Mouse (Mus musculus): ENCODE measurements around the gene Ccdc124. TPM values are rescaled to one million over a fixed set of nuclear protein-coding genes. Genes with fewer than 3 reads are reported as not detected.

Gene Ccdc124
- polyA plus RNA-seq, 1 experiment from 2014 or later = 176 TPM

GRCm38 (mm10) chr8:70893656-70894384 lies 20.1 kb upstream of the Ccdc124 start:
- H3K9me3 ChIP-seq = no peaks in the 10 kb centered on the region
- 32% methylated on average over 12 of the region's 12 CpGs for WGBS
- H3K27ac ChIP-seq (replicated peaks) = no peak overlapping the region
- no peak overlapping the region for H3K4me2 ChIP-seq
- H3K9ac ChIP-seq = no peak overlapping the region
- H3K36me3 ChIP-seq = peaks cover 27% of the 10 kb centered on the region
- peaks cover 24% of the 10 kb centered on the region for H3K4me1 ChIP-seq (replicated peaks)
- H3K27me3 ChIP-seq = peaks cover 46% of the 10 kb centered on the region
- ATAC-seq (ENCODE audit: low FRiP score, low read depth) = no peak
- H3K4me3 ChIP-seq = no peak overlapping the region

DNA sequence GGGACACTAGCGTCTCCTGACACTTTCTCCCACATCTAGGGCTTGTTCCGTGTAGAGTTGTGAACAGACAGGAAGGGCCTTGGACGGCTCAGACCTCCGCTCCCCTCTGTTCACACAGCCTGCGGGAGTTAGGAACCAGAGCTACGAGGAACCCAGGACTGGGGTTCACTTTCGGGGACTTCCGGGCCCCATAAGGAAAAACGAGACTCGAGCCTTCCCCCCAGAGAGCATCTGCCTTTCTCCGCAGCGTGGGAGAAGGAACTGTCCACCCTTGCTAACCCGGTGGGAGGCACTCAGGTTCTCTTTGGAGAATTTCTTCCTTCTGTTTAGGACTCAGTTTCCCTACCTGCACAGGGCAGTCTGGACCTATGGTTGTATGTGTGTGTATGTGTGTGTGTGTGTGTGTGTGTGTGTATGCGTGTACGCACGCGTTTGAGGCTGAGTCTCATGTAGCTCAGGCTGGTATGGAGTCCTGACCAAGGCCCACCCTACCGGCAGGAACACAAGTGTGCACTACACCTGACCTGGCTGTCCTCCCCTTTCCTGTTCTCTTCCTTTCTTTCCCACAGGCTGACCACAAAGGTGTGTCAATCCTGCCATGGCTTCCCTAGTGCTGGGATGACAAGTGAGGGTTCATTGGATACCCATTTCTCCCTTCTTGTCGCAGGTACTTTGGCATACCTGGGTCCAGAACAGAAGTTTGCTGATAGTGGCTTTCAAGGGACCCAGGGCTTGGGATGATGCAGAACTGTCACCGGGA lies 19.3 kb upstream of the Ccdc124 start:
- no peak overlapping the region for H3K9ac ChIP-seq
- WGBS = 32% methylated on average over 20 of the region's 20 CpGs
- H3K27ac ChIP-seq (replicated peaks) = no peak overlapping the region
- H3K4me3 ChIP-seq = peak overlapping the region; percentile 19
- H3K27me3 ChIP-seq = peaks cover 46% of the 10 kb centered on the region
- H3K4me2 ChIP-seq = peak overlapping the region; percentile 35; the same call in 1 of the 2 replicates
- no peak for ATAC-seq (ENCODE audit: low FRiP score, low read depth)
- peaks cover 27% of the 10 kb centered on the region for H3K36me3 ChIP-seq
- H3K4me1 ChIP-seq (replicated peaks) = peaks cover 20% of the 10 kb centered on the region
- no peaks in the 10 kb centered on the region for H3K9me3 ChIP-seq

- no peak for ATAC-seq (ENCODE audit: low FRiP score, low read depth)
- Histone ChIP-seq H3K4me1 (replicated peaks) (peaks cover 20% of the 10 kb centered on the region), H3K27ac (replicated peaks) (no peak within 1 kb of the TSS), H3K36me3 (peaks cover 27% of the 10 kb centered on the region), H3K9me3 (no peaks in the 10 kb centered on the region), H3K4me2 (peak within 1 kb of the TSS; percentile 35), H3K27me3 (peaks cover 46% of the 10 kb centered on the region), H3K9ac (no peak within 1 kb of the TSS), H3K4me3 (peak within 1 kb of the TSS; percentile 19)
- 5% methylated on average over 80 of the region's 80 CpGs for WGBS
These were observed 18.5 kb upstream of the Ccdc124 start, which contains the start of gene Slc5a5 for GRCm38 (mm10) chr8:70892022-70892895. TSS of gene Slc5a5 (minus strand) at chr8:70892757.

GRCm38 (mm10) chr8:70891356-70891755 lies 17.6 kb upstream of the Ccdc124 start:
- no peak for ATAC-seq (ENCODE audit: low FRiP score, low read depth)
- Histone ChIP-seq H3K27ac (replicated peaks) (no peak overlapping the region), H3K9ac (no peak overlapping the region), H3K27me3 (peaks cover 48% of the 10 kb centered on the region), H3K9me3 (no peaks in the 10 kb centered on the region), H3K4me1 (replicated peaks) (peaks cover 17% of the 10 kb centered on the region), H3K4me3 (no peak overlapping the region), H3K4me2 (no peak overlapping the region), H3K36me3 (peaks cover 27% of the 10 kb centered on the region)
- 12% methylated on average over 21 of the region's 21 CpGs for WGBS

DNA sequence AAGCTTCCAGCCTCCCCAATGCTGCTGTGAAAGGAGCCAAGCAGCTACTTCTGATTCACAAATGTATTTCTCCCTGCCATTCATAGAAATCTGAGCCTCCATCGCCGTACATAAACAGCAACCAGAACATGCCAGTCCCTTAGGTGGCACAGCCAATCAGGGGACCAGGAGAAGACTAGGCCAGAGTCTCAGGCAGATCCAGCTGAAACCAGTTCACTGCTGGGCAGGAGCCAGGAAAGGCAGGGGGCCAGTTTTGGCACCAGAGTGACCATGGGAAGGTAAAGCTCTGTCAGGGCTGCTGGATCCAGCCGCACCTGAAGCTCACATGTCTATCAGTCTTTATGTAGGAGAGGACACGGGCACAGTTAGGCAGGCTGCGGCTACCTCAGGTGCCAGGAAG lies 16.9 kb upstream of the Ccdc124 start:
- Histone ChIP-seq H3K9ac (no peak overlapping the region), H3K27ac (replicated peaks) (no peak overlapping the region), H3K4me2 (no peak overlapping the region), H3K4me1 (replicated peaks) (peaks cover 10% of the 10 kb centered on the region), H3K9me3 (no peaks in the 10 kb centered on the region), H3K27me3 (peaks cover 50% of the 10 kb centered on the region), H3K36me3 (peaks cover 25% of the 10 kb centered on the region), H3K4me3 (no peak overlapping the region)
- 91% methylated on average over 5 of the region's 5 CpGs for WGBS
- no peak for ATAC-seq (ENCODE audit: low FRiP score, low read depth)

GRCm38 (mm10) chr8:70887669-70888068 lies 13.9 kb upstream of the Ccdc124 start:
- Histone ChIP-seq H3K4me2 (peak overlapping the region; percentile 19), H3K9ac (no peak overlapping the region), H3K4me1 (replicated peaks) (peaks cover 8% of the 10 kb centered on the region), H3K27me3 (peaks cover 26% of the 10 kb centered on the region), H3K4me3 (peak overlapping the region; percentile 16; the same call in 1 of the 2 replicates), H3K36me3 (no peaks in the 10 kb centered on the region), H3K9me3 (no peaks in the 10 kb centered on the region), H3K27ac (replicated peaks) (no peak overlapping the region)
- no peak for ATAC-seq (ENCODE audit: low FRiP score, low read depth)
- 1% methylated on average over 16 of the region's 18 CpGs for WGBS

DNA sequence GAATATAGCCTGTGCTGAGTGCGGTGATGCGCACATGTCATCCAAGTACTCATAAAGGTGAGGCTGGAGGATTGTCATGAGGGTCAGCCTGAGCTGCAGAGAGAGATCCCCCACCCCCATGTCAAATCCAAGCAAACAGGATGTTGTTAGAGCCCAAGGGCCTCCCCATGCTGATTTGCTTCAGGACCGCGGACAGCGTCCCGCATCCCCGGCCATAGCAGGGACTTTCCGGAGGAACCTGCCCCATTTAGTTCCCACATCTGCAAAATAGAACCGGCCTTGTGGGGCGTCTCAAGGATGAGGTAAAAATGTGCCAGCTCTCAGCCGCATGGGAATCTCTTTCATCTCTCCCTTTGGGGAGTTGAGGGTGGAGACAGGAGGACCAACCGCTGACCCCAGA lies 11.9 kb upstream of the Ccdc124 start:
- WGBS = 19% methylated on average over 12 of the region's 12 CpGs
- H3K9ac ChIP-seq = no peak overlapping the region
- H3K4me3 ChIP-seq = no peak overlapping the region
- no peaks in the 10 kb centered on the region for H3K4me1 ChIP-seq (replicated peaks)
- no peak overlapping the region for H3K4me2 ChIP-seq
- H3K27ac ChIP-seq (replicated peaks) = no peak overlapping the region
- H3K9me3 ChIP-seq = no peaks in the 10 kb centered on the region
- ATAC-seq (ENCODE audit: low FRiP score, low read depth) = no peak
- H3K27me3 ChIP-seq = peaks cover 5% of the 10 kb centered on the region
- H3K36me3 ChIP-seq = no peaks in the 10 kb centered on the region

DNA sequence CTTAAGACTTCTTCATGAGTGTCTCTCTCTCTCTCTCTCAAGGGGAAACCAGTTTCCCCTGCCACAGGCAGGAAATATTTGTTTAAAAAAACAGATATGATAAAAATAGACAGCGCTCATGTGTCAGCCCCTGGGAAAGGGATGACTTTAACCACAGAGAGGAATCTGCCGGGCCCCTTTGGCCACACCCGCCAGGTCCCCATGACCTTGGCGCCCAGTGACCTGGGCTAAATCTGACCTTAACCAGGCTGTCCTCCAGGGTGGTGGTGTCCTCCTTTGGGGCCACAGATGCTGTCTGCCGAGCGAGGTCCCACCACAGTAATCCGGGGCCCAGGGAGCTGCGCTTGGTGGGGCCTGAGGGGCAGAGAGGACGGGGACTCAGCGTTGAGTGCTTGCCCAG lies 10.9 kb upstream of the Ccdc124 start:
- H3K9me3 ChIP-seq = no peaks in the 10 kb centered on the region
- no peak overlapping the region for H3K4me2 ChIP-seq
- WGBS = 89% methylated on average over 10 of the region's 10 CpGs
- H3K27ac ChIP-seq (replicated peaks) = no peak overlapping the region
- H3K27me3 ChIP-seq = 0 out of 2 replicates have a peak, but pooled peaks cover 5% of the 10 kb centered on the region
- no peaks in the 10 kb centered on the region for H3K4me1 ChIP-seq (replicated peaks)
- no peak overlapping the region for H3K4me3 ChIP-seq
- no peaks in the 10 kb centered on the region for H3K36me3 ChIP-seq
- no peak for ATAC-seq (ENCODE audit: low FRiP score, low read depth)
- H3K9ac ChIP-seq = no peak overlapping the region

- 84% methylated on average over 4 of the region's 4 CpGs for WGBS
- Histone ChIP-seq H3K27ac (replicated peaks) (no peak overlapping the region), H3K27me3 (0 out of 2 replicates have a peak, but pooled peaks cover 5% of the 10 kb centered on the region), H3K4me2 (no peak overlapping the region), H3K4me3 (no peak overlapping the region), H3K4me1 (replicated peaks) (no peaks in the 10 kb centered on the region), H3K9ac (no peak overlapping the region), H3K36me3 (no peaks in the 10 kb centered on the region), H3K9me3 (no peaks in the 10 kb centered on the region)
- ATAC-seq (ENCODE audit: low FRiP score, low read depth) = no peak
These were observed 10.5 kb upstream of the Ccdc124 start for GRCm38 (mm10) chr8:70884186-70884585.

- H3K27me3 ChIP-seq = no peaks in the 10 kb centered on the region
- no peaks in the 10 kb centered on the region for H3K9me3 ChIP-seq
- 36% methylated on average over 11 of the region's 11 CpGs for WGBS
- no peak overlapping the region for H3K9ac ChIP-seq
- ATAC-seq (ENCODE audit: low FRiP score, low read depth) = no peak
- H3K4me3 ChIP-seq = no peak overlapping the region
- H3K4me1 ChIP-seq (replicated peaks) = no peaks in the 10 kb centered on the region
- no peak overlapping the region for H3K4me2 ChIP-seq
- no peaks in the 10 kb centered on the region for H3K36me3 ChIP-seq
- no peak overlapping the region for H3K27ac ChIP-seq (replicated peaks)
These were observed 6.8 kb upstream of the Ccdc124 start for GRCm38 (mm10) chr8:70880546-70880945.

- H3K4me2 ChIP-seq = no peak overlapping the region
- H3K4me1 ChIP-seq (replicated peaks) = no peaks in the 10 kb centered on the region
- WGBS = 6% methylated on average over 4 of the region's 4 CpGs
- ATAC-seq (ENCODE audit: low FRiP score, low read depth) = no peak; the same call in 1 of the 2 replicates
- H3K27ac ChIP-seq (replicated peaks) = no peak overlapping the region
- H3K4me3 ChIP-seq = no peak overlapping the region
- no peak overlapping the region for H3K9ac ChIP-seq
- H3K9me3 ChIP-seq = no peaks in the 10 kb centered on the region
- no peaks in the 10 kb centered on the region for H3K36me3 ChIP-seq
- no peaks in the 10 kb centered on the region for H3K27me3 ChIP-seq
These were observed 6.4 kb upstream of the Ccdc124 start for GRCm38 (mm10) chr8:70880126-70880525.
